Mouse (Mus musculus) MEL (cell line): ENCODE results near the gene Arhgef17. TPM values are rescaled to one million over a fixed set of nuclear protein-coding genes. Genes with fewer than 3 reads are reported as not detected.
A peak's percentile ranks its signal among the peaks of the same experiment; 100 is the strongest.

Experiments
- DNase-seq: peaks from one replicate; pipeline ENCODE4 v3.0.0; 2011; ENCODE audit warnings: low read depth, low spot score
- H3K27ac ChIP-seq: 2 replicates; pipeline ENCODE4 v1.5.1; 2012; ENCODE audit warnings: low read depth, mild to moderate bottlenecking, control low read depth, low read length, moderate library complexity; ENCODE audit not compliant: control insufficient read depth
- H3K27me3 ChIP-seq, 2 experiments: fragments of 150-350 bp in 1 of 2; sonication (generic) in 1 of 2; 2 replicates each; pipeline ENCODE4 v1.6.1; 2012; ENCODE audit warnings: low read length in 2 of 2, mild to moderate bottlenecking in 2 of 2, improper control_type of control experiment in 1 of 2, moderate library complexity in 1 of 2; ENCODE audit not compliant: insufficient read depth in 2 of 2, control insufficient read depth in 1 of 2
- H3K36me3 ChIP-seq, 2 experiments: 2 replicates each; pipeline ENCODE4 v1.6.1; 2012 to 2014; ENCODE audit warnings: low read length in 2 of 2, improper control_type of control experiment in 1 of 2, inconsistent platforms in 1 of 2, mild to moderate bottlenecking in 1 of 2; ENCODE audit not compliant: insufficient read depth in 2 of 2, control insufficient read depth in 1 of 2
- H3K4me1 ChIP-seq, 2 experiments: fragments of 150-350 bp in 1 of 2; sonication (generic) in 1 of 2; 2 replicates each; pipeline ENCODE4 v1.6.1; 2012; ENCODE audit warnings: low read length in 2 of 2, improper control_type of control experiment in 1 of 2, mild to moderate bottlenecking in 1 of 2; ENCODE audit not compliant: insufficient read depth in 2 of 2, control insufficient read depth in 1 of 2
- H3K4me3 ChIP-seq, 2 experiments: fragments of 150-350 bp in 1 of 2; sonication (generic) in 1 of 2; 2 replicates each; pipeline ENCODE4 v1.5.1; 2012; ENCODE audit warnings: low read depth in 2 of 2, low read length in 2 of 2, mild to moderate bottlenecking in 2 of 2, moderate library complexity in 2 of 2, control low read depth in 1 of 2, improper control_type of control experiment in 1 of 2; ENCODE audit not compliant: control insufficient read depth in 1 of 2, insufficient read depth in 1 of 2
- H3K79me2 ChIP-seq: 2 replicates; pipeline ENCODE4 v1.6.1; 2012; ENCODE audit warnings: mild to moderate bottlenecking, low read length, moderate library complexity; ENCODE audit not compliant: control insufficient read depth, poor library complexity, insufficient read depth
- H3K9ac ChIP-seq: 2 replicates; pipeline ENCODE4 v1.6.1; 2012; ENCODE audit warnings: low read depth, mild to moderate bottlenecking, control low read depth, low read length, moderate library complexity; ENCODE audit not compliant: control insufficient read depth, poor library complexity, severe bottlenecking
- H3K9me3 ChIP-seq: fragments of 150-350 bp; sonication (generic); replicated peaks from 2 replicates; pipeline ENCODE4 v1.6.1; 2012; ENCODE audit warnings: mild to moderate bottlenecking, low read length, improper control_type of control experiment, moderate library complexity; ENCODE audit not compliant: insufficient read depth
- BHLHE40 ChIP-seq: IDR thresholded peaks from 2 replicates; pipeline ENCODE4 v1.6.1; 2012; ENCODE audit warnings: low read depth, mild to moderate bottlenecking, inconsistent platforms, low read length, improper control_type of control experiment, borderline replicate concordance
- CHD1 ChIP-seq: IDR thresholded peaks from 2 replicates; pipeline ENCODE4 v1.6.1; 2012; ENCODE audit warnings: low read depth, mild to moderate bottlenecking, inconsistent platforms, low read length, improper control_type of control experiment
- CHD2 ChIP-seq: IDR thresholded peaks from 2 replicates; pipeline ENCODE4 v1.6.1; 2011; ENCODE audit warnings: low read length, improper control_type of control experiment
- CTCF ChIP-seq, 3 experiments: IDR thresholded peaks in 2 of 3; conservative IDR thresholded peaks in 1 of 3; 2 replicates each; pipeline ENCODE4 v1.5.1; 2011 to 2012; ENCODE audit warnings: low read length in 3 of 3, low read depth in 2 of 3, mild to moderate bottlenecking in 2 of 3, improper control_type of control experiment in 1 of 3, inconsistent platforms in 1 of 3, mixed read lengths in 1 of 3, moderate library complexity in 1 of 3; ENCODE audit not compliant: control insufficient read depth in 1 of 3, insufficient read depth in 1 of 3, poor library complexity in 1 of 3, severe bottlenecking in 1 of 3
- ELF1 ChIP-seq: IDR thresholded peaks from 2 replicates; pipeline ENCODE4 v1.6.1; 2014; ENCODE audit warnings: low read depth, mild to moderate bottlenecking, inconsistent platforms, low read length, improper control_type of control experiment, moderate library complexity
- EP300 ChIP-seq, 2 experiments: IDR thresholded peaks; 2 replicates each; pipeline ENCODE4 v1.6.1; 2011; ENCODE audit warnings: improper control_type of control experiment in 2 of 2, low read length in 2 of 2, low read depth in 1 of 2, mild to moderate bottlenecking in 1 of 2
- GABPA ChIP-seq: IDR thresholded peaks from 2 replicates; pipeline ENCODE4 v1.6.1; 2012; ENCODE audit warnings: low read depth, mild to moderate bottlenecking, inconsistent platforms, low read length, improper control_type of control experiment, moderate library complexity
- HCFC1 ChIP-seq: IDR thresholded peaks from 2 replicates; pipeline ENCODE4 v1.6.1; 2012; ENCODE audit warnings: low read depth, mild to moderate bottlenecking, inconsistent platforms, low read length, improper control_type of control experiment, moderate library complexity
- JUND ChIP-seq: IDR thresholded peaks from 2 replicates; pipeline ENCODE4 v1.6.1; 2011; ENCODE audit warnings: low read depth, mild to moderate bottlenecking, improper control_type of control experiment, low read length
- KAT2A ChIP-seq: conservative IDR thresholded peaks from 2 replicates; pipeline ENCODE4 v1.6.1; 2012; ENCODE audit warnings: low read depth, low read length, improper control_type of control experiment, inconsistent platforms
- MAX ChIP-seq: IDR thresholded peaks from 2 replicates; pipeline ENCODE4 v1.6.1; 2011; ENCODE audit warnings: low read length, improper control_type of control experiment
- MAZ ChIP-seq: IDR thresholded peaks from 2 replicates; pipeline ENCODE4 v1.6.1; 2012; ENCODE audit warnings: low read depth, mild to moderate bottlenecking, inconsistent platforms, low read length, improper control_type of control experiment
- MEF2A ChIP-seq: IDR thresholded peaks from 2 replicates; pipeline ENCODE4 v1.6.1; 2014; ENCODE audit warnings: low read depth, mild to moderate bottlenecking, inconsistent platforms, low read length, improper control_type of control experiment; ENCODE audit not compliant: poor library complexity, insufficient replicate concordance, severe bottlenecking; ENCODE audit errors: extremely low read depth
- MXI1 ChIP-seq: IDR thresholded peaks from 2 replicates; pipeline ENCODE4 v1.6.1; 2011; ENCODE audit warnings: mild to moderate bottlenecking, low read depth, low read length, improper control_type of control experiment
- MYC ChIP-seq: IDR thresholded peaks from 2 replicates; pipeline ENCODE4 v1.6.1; 2011; ENCODE audit warnings: low read depth, mild to moderate bottlenecking, low read length, improper control_type of control experiment, moderate library complexity
- NRF1 ChIP-seq: IDR thresholded peaks from 2 replicates; pipeline ENCODE4 v1.6.1; 2014; ENCODE audit warnings: low read depth, mild to moderate bottlenecking, inconsistent platforms, low read length, improper control_type of control experiment, moderate library complexity; ENCODE audit not compliant: poor library complexity, insufficient read depth, severe bottlenecking
- POLR2A ChIP-seq, 2 experiments: IDR thresholded peaks; 2 replicates each; pipeline ENCODE4 v1.6.1; 2011 to 2012; ENCODE audit warnings: low read length in 2 of 2, mild to moderate bottlenecking in 2 of 2, control low read depth in 1 of 2, improper control_type of control experiment in 1 of 2, low read depth in 1 of 2, moderate library complexity in 1 of 2; ENCODE audit not compliant: control insufficient read depth in 1 of 2, insufficient read depth in 1 of 2, poor library complexity in 1 of 2
- POLR2AphosphoS5 ChIP-seq: IDR thresholded peaks from 2 replicates; pipeline ENCODE4 v1.6.1; 2012; ENCODE audit warnings: low read depth, borderline replicate concordance, mild to moderate bottlenecking, inconsistent platforms, low read length, moderate library complexity, mixed read lengths
- RCOR1 ChIP-seq: IDR thresholded peaks from 2 replicates; pipeline ENCODE4 v1.6.1; 2012; ENCODE audit warnings: low read depth, mild to moderate bottlenecking, inconsistent platforms, low read length, improper control_type of control experiment
- SMC3 ChIP-seq: IDR thresholded peaks from 2 replicates; pipeline ENCODE4 v1.6.1; 2011; ENCODE audit warnings: low read depth, low read length, improper control_type of control experiment
- USF2 ChIP-seq, 2 experiments: IDR thresholded peaks; 2 replicates each; pipeline ENCODE4 v1.6.1; 2011 to 2012; ENCODE audit warnings: improper control_type of control experiment in 2 of 2, low read length in 2 of 2, borderline replicate concordance in 1 of 2, inconsistent platforms in 1 of 2, low read depth in 1 of 2, mild to moderate bottlenecking in 1 of 2; ENCODE audit not compliant: insufficient read depth in 1 of 2
- ZC3H11A ChIP-seq: IDR thresholded peaks from 2 replicates; pipeline ENCODE4 v1.6.1; 2012; ENCODE audit warnings: low read depth, mild to moderate bottlenecking, inconsistent platforms, low read length, improper control_type of control experiment
- ZMIZ1 ChIP-seq: IDR thresholded peaks from 2 replicates; pipeline ENCODE4 v1.6.1; 2012; ENCODE audit warnings: low read depth, mild to moderate bottlenecking, inconsistent platforms, low read length, improper control_type of control experiment, moderate library complexity
- polyA plus RNA-seq, 2 experiments: library from polyadenylated mRNA; stranded (reverse) in 1 of 2; unstranded in 1 of 2; fragments of >175 nt in 1 of 2; fragments of >200 nt in 1 of 2; gene quantifications; 2 replicates each; pipeline versions ENCODE4 v1.2.1 to v1.2.4; 2012; ENCODE audit warnings: low replicate concordance in 2 of 2, low read depth in 1 of 2; ENCODE audit not compliant: insufficient read length in 2 of 2, insufficient read depth in 1 of 2, missing spikeins in 1 of 2
- total RNA-seq: library from RNA; depleted of rRNA; stranded (reverse); fragments of 300-350 nt; gene quantifications from 2 replicates; pipeline ENCODE4 v1.2.3, GENCODE M21; 2012

Arhgef17 gene
- total and polyA plus RNA-seq, 3 experiments = under 0.01 TPM; not detected in 2

- Histone ChIP-seq H3K9ac (no peak overlapping the region), H3K79me2 (no peaks in the 10 kb centered on the region), H3K4me1 (no peaks in the 10 kb centered on the region), H3K36me3 (no peaks in the 10 kb centered on the region), H3K4me3 (no peak overlapping the region), H3K9me3 (no peaks in the 10 kb centered on the region), H3K27me3 (no peaks in the 10 kb centered on the region)
- TF ChIP-seq EP300 (IDR thresholded peaks at IDR 0.05; ENCODE audit: low read depth in 1 of 2, low read length in 2 of 2) (no peak), CTCF (IDR thresholded peaks at IDR 0.05 in 2 of 3, conservative IDR thresholded peaks at IDR 0.05 in 1 of 3; ENCODE audit: control insufficient read depth in 1 of 3, insufficient read depth in 1 of 3, low read depth in 2 of 3, low read length in 3 of 3, poor library complexity in 1 of 3, severe bottlenecking in 1 of 3) (no peak), MAZ (no peak), MAX (no peak), KAT2A (no peak)
- TF ChIP-seq, all 39 proteins: peak for 0
- no peak for DNase-seq
- H3K27ac ChIP-seq = no peak overlapping the region
These were observed 27.3 kb downstream of the Arhgef17 start for GRCm38 (mm10) chr7:100904612-100905011.

DNA sequence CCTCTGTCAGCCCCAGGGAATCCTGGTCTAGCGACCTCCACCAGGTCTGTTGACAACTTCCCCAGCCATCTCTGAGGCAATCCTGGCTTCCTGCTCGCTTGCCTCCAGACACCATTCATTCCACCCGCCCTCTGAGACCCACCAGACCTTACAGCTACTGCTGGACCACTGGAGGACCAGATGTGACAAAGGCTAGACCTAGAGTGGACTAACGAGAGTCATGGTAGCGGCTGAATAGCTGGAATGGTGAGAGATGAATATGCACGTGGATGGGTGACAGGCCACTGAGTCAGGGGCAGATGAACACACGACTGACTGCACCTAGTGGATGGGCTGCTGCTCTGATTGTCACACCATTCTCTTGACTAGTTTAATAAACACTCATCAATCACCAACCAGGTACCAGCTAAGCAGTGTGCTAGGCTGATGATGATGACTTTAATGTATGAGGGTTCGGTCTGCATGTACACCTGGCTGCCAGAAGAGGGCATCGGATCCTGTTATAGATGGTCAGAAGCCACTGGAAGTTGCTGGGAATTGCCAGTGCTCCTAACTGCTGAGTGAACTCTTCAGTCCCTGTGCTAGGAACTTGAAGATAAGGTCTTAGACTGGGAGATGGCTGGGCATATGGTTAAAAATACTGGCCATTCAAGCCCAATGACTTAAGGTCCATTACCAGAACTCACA lies 29.3 kb downstream of the Arhgef17 start:
- Histone ChIP-seq H3K9ac (no peak overlapping the region), H3K4me3 (no peak overlapping the region), H3K9me3 (no peaks in the 10 kb centered on the region), H3K36me3 (no peaks in the 10 kb centered on the region), H3K4me1 (no peaks in the 10 kb centered on the region), H3K27ac (no peak overlapping the region), H3K27me3 (no peaks in the 10 kb centered on the region), H3K79me2 (no peaks in the 10 kb centered on the region)
- no peak for TF ChIP-seq NRF1
- peak; percentile 38 to 67 (median 50) for TF ChIP-seq CTCF (IDR thresholded peaks at IDR 0.05 in 2 of 3, conservative IDR thresholded peaks at IDR 0.05 in 1 of 3; ENCODE audit: control insufficient read depth in 1 of 3, insufficient read depth in 1 of 3, low read depth in 2 of 3, low read length in 3 of 3, poor library complexity in 1 of 3, severe bottlenecking in 1 of 3)
- TF ChIP-seq JUND = no peak
- TF ChIP-seq SMC3 = peak; percentile 27; the same call in 1 of the 2 replicates
- TF ChIP-seq USF2 (IDR thresholded peaks at IDR 0.05; ENCODE audit: borderline replicate concordance in 1 of 2, insufficient read depth in 1 of 2, low read depth in 1 of 2, low read length in 2 of 2) = no peak
- peak; percentile 35 for DNase-seq

DNA sequence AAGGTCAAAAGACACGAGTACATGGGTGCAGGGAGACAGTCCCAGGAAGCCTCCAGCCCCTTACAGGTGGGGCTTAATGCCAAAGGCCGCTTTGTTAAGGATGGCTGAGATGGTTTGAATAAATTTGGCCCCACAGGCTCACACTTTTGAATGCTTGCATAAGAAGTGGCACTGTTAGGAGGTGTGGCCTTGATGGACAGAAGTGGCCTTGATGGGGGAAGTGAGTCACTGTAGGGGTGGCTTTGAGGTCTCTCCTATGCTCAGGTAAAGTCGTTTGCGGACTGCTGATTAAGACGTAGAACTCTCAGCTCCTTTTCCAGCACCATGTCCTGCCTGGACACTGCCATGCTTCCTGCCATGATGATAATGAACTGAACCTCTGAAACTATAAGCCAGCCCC lies 34.1 kb downstream of the Arhgef17 start:
- no peaks in the 10 kb centered on the region for H3K9me3 ChIP-seq
- no peaks in the 10 kb centered on the region for H3K36me3 ChIP-seq
- TF ChIP-seq ZMIZ1 = no peak
- TF ChIP-seq SMC3 = no peak
- no peak for TF ChIP-seq MAZ
- TF ChIP-seq HCFC1 = no peak
- TF ChIP-seq POLR2AphosphoS5 = no peak
- TF ChIP-seq POLR2A (IDR thresholded peaks at IDR 0.05; ENCODE audit: control insufficient read depth in 1 of 2, insufficient read depth in 1 of 2, low read depth in 1 of 2, low read length in 2 of 2, poor library complexity in 1 of 2) = no peak
- no peak for TF ChIP-seq NRF1
- TF ChIP-seq MEF2A = no peak
- no peak for TF ChIP-seq MYC
- no peak for TF ChIP-seq ELF1
- no peak for TF ChIP-seq GABPA
- TF ChIP-seq BHLHE40 = no peak
- no peak for TF ChIP-seq RCOR1
- no peak for TF ChIP-seq ZC3H11A
- no peak for TF ChIP-seq MXI1
- no peak for TF ChIP-seq USF2 (IDR thresholded peaks at IDR 0.05; ENCODE audit: borderline replicate concordance in 1 of 2, insufficient read depth in 1 of 2, low read depth in 1 of 2, low read length in 2 of 2)
- TF ChIP-seq CHD1 = no peak
- TF ChIP-seq JUND = no peak
- TF ChIP-seq CHD2 = no peak
- H3K4me3 ChIP-seq = no peak overlapping the region
- no peak for DNase-seq
- H3K9ac ChIP-seq = no peak overlapping the region
- no peak overlapping the region for H3K27ac ChIP-seq
- no peaks in the 10 kb centered on the region for H3K4me1 ChIP-seq
- no peaks in the 10 kb centered on the region for H3K27me3 ChIP-seq
- no peaks in the 10 kb centered on the region for H3K79me2 ChIP-seq
